Mouse (Mus musculus) forebrain, postnatal 0 days (tissue): Measurements from ENCODE around the gene Smim13. TPM values are rescaled to one million over a fixed set of nuclear protein-coding genes. Genes with fewer than 3 reads are reported as not detected.
"Not testable (repeated sequence)": the region's sequence is repeated elsewhere in the genome, so short reads cannot be mapped to it uniquely, and the experiment has no call there.

Source experiments
- ATAC-seq: fragments of 200-750 bp; cut with Nextera tagmentation; 2 replicates; pipeline ENCODE4 v1.8.0; 2017; ENCODE audit warnings: mild to moderate bottlenecking, moderate library complexity
- DNase-seq: peaks from one replicate; pipeline ENCODE4 v3.0.0-alpha.2; 2015
- H3K27ac ChIP-seq: fragments of 300-500 bp; sonication (generic); 2 replicates; pipeline ENCODE4 v1.5.1; 2014; ENCODE audit warnings: low read depth, mild to moderate bottlenecking, antibody characterized with exemption, low read length, moderate library complexity, mixed read lengths
- H3K27me3 ChIP-seq: fragments of 300-500 bp; sonication (generic); 2 replicates; pipeline ENCODE4 v1.6.1; 2014; ENCODE audit warnings: mild to moderate bottlenecking, low read length, mixed read lengths; ENCODE audit not compliant: insufficient read depth
- H3K36me3 ChIP-seq: fragments of 300-500 bp; sonication (generic); 2 replicates; pipeline ENCODE4 v1.6.1; 2014; ENCODE audit warnings: mild to moderate bottlenecking, moderate library complexity; ENCODE audit not compliant: insufficient read depth
- H3K4me1 ChIP-seq: fragments of 300-500 bp; sonication (generic); 2 replicates; pipeline ENCODE4 v1.6.1; 2014; ENCODE audit warnings: antibody characterized with exemption; ENCODE audit not compliant: insufficient read depth
- H3K4me2 ChIP-seq: fragments of 300-500 bp; sonication (generic); 2 replicates; pipeline ENCODE4 v1.6.1; 2014; ENCODE audit warnings: low read depth, mild to moderate bottlenecking, moderate library complexity
- H3K4me3 ChIP-seq: fragments of 300-500 bp; sonication (generic); 2 replicates; pipeline ENCODE4 v1.5.1; 2014; ENCODE audit warnings: low read depth, low read length, mixed read lengths
- H3K9ac ChIP-seq: fragments of 300-500 bp; sonication (generic); 2 replicates; pipeline ENCODE4 v1.6.1; 2014; ENCODE audit warnings: mild to moderate bottlenecking
- H3K9me3 ChIP-seq: fragments of 300-500 bp; sonication (generic); 2 replicates; pipeline ENCODE4 v1.6.1; 2016; ENCODE audit warnings: low read length
- CTCF ChIP-seq: sonication (generic); IDR thresholded peaks from 2 replicates; pipeline ENCODE4 v1.5.1; 2016; ENCODE audit warnings: antibody characterized with exemption, control low read depth, low read depth
- WGBS: fragments of 180-500 bp; shearing (Covaris S2); extraction: QIAGEN DNeasy Blood & Tissue Kit; methylation state at CpG from one replicate; pipeline ENCODE4 v1.1.7; 2014; 5-methylcytosine and 5-hydroxymethylcytosine counted together
- polyA plus RNA-seq: library from polyadenylated mRNA; unstranded; fragments of >200 nt; fragmentation: Nextera tagmentation; extraction: Ambion mirVana; gene quantifications from 2 replicates; pipeline ENCODE4 v1.2.1, GENCODE M21; 2015
- total RNA-seq: library from RNA; depleted of rRNA; stranded (reverse); fragments of >200 nt; gene quantifications from 2 replicates; pipeline ENCODE4 v1.2.3, GENCODE M21; 2014

Smim13 gene
- total and polyA plus RNA-seq, 2 experiments from 2014 or later: 28.1 to 58.1 TPM

- 2% methylated on average over 27 of the region's 27 CpGs for WGBS
- H3K9ac ChIP-seq: peak overlapping the region; percentile 93
- H3K9me3 ChIP-seq: no peaks in the 10 kb centered on the region
- H3K4me3 ChIP-seq: peak overlapping the region; percentile 87
- ATAC-seq: no peak
- no peak for TF ChIP-seq CTCF
- no peaks in the 10 kb centered on the region for H3K27me3 ChIP-seq
- peak; percentile 44 for DNase-seq
- peak overlapping the region; percentile 67 for H3K4me2 ChIP-seq
- H3K27ac ChIP-seq: peak overlapping the region; percentile 89
- 0 out of 2 replicates have a peak, but pooled peaks cover 4% of the 10 kb centered on the region for H3K4me1 ChIP-seq
- H3K36me3 ChIP-seq: no peaks in the 10 kb centered on the region
Observed at GRCm38 (mm10) chr13:41250318-41250981, 806 bp downstream of the Smim13 start.

GRCm38 (mm10) chr13:41251232-41251631 lies 1.6 kb downstream of the Smim13 start:
- WGBS: 90% methylated on average over 5 of the region's 5 CpGs
- not testable (repeated sequence) for H3K9ac ChIP-seq, H3K4me1 ChIP-seq, H3K9me3 ChIP-seq, H3K27ac ChIP-seq, DNase-seq, ATAC-seq, H3K27me3 ChIP-seq, H3K36me3 ChIP-seq
- H3K4me2 ChIP-seq: peak overlapping the region; percentile 67
- H3K4me3 ChIP-seq: peak overlapping the region; percentile 87; the same call in 1 of the 2 replicates

DNA sequence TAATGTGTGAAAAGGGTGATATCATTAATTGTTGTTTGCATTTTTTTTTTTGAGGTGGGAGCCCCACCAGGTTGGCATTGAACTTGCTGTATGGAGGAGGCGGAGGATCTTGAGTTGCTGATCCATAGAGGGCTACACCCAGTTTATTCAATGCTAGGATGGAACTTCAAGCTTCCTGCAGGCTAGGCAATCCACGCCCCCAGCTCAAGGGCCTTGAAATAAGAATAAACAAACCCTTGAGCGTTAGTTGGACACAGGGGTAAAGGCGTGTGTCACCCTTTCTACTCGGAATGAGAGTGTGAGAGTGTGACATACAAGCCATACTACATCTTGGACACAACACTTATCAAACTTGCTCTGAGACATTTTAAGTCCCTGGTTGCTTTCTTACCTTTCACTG lies 2.0 kb downstream of the Smim13 start:
- Histone ChIP-seq H3K4me1 (0 out of 2 replicates have a peak, but pooled peaks cover 4% of the 10 kb centered on the region), H3K4me2 (peak overlapping the region; percentile 67), H3K9ac (no peak overlapping the region), H3K27me3 (no peaks in the 10 kb centered on the region), H3K4me3 (no peak overlapping the region), H3K27ac (no peak overlapping the region), H3K36me3 (no peaks in the 10 kb centered on the region), H3K9me3 (no peaks in the 10 kb centered on the region)
- WGBS: 83% methylated on average over 5 of the region's 5 CpGs
- ATAC-seq: no peak
- DNase-seq: no peak
- no peak for TF ChIP-seq CTCF

- WGBS: 82% methylated on average over 6 of the region's 6 CpGs
- no peaks in the 10 kb centered on the region for H3K9me3 ChIP-seq
- no peak for TF ChIP-seq CTCF
- no peak overlapping the region for H3K27ac ChIP-seq
- no peaks in the 10 kb centered on the region for H3K27me3 ChIP-seq
- ATAC-seq: no peak
- no peak overlapping the region for H3K4me2 ChIP-seq
- 0 out of 2 replicates have a peak, but pooled peaks cover 4% of the 10 kb centered on the region for H3K4me1 ChIP-seq
- H3K36me3 ChIP-seq: no peaks in the 10 kb centered on the region
- no peak overlapping the region for H3K9ac ChIP-seq
- H3K4me3 ChIP-seq: no peak overlapping the region
- no peak for DNase-seq
Observed at GRCm38 (mm10) chr13:41252141-41252540, 2.5 kb downstream of the Smim13 start.

- H3K27me3 ChIP-seq: no peaks in the 10 kb centered on the region
- no peaks in the 10 kb centered on the region for H3K9me3 ChIP-seq
- no peaks in the 10 kb centered on the region for H3K36me3 ChIP-seq
- no peak overlapping the region for H3K27ac ChIP-seq
- H3K4me2 ChIP-seq: no peak overlapping the region
- H3K4me3 ChIP-seq: no peak overlapping the region
- DNase-seq: no peak
- no peak overlapping the region for H3K9ac ChIP-seq
- TF ChIP-seq CTCF: no peak
- WGBS: 90% methylated on average over 7 of the region's 7 CpGs
- H3K4me1 ChIP-seq: 0 out of 2 replicates have a peak, but pooled peaks cover 4% of the 10 kb centered on the region
- no peak for ATAC-seq
Observed at GRCm38 (mm10) chr13:41252736-41253135, 3.1 kb downstream of the Smim13 start.

DNA sequence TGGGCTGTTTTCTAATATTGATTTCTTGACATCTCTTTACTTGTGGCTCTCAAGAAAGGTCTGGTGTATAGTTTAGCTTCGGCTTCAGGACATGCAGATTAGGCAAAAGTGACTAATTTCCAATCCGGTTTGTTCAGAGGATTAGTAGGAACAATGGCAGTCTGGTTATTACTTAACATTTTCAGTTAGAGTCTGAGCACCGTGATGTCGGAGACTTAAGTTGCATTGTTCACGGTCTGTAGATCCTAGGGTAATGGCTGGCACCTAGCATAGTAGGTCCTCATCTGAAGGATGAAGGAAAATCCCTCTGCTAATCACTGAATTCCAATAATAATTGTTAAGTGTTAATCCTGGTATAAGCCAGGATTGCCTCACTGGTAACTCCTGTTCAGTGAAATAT lies 6.5 kb downstream of the Smim13 start:
- Histone ChIP-seq H3K4me3 (no peak overlapping the region), H3K4me2 (no peak overlapping the region), H3K27me3 (no peaks in the 10 kb centered on the region), H3K9me3 (no peaks in the 10 kb centered on the region), H3K27ac (no peak overlapping the region), H3K4me1 (no peaks in the 10 kb centered on the region), H3K36me3 (no peaks in the 10 kb centered on the region), H3K9ac (no peak overlapping the region)
- DNase-seq (no peak), ATAC-seq (no peak)
- no peak for TF ChIP-seq CTCF
- 65% methylated on average over 5 of the region's 5 CpGs for WGBS

GRCm38 (mm10) chr13:41256962-41257361 lies 7.3 kb downstream of the Smim13 start:
- H3K4me2 ChIP-seq: no peak overlapping the region
- DNase-seq (no peak), ATAC-seq (no peak)
- TF ChIP-seq CTCF: no peak
- no peak overlapping the region for H3K27ac ChIP-seq
- H3K9me3 ChIP-seq: no peaks in the 10 kb centered on the region
- H3K36me3 ChIP-seq: no peaks in the 10 kb centered on the region
- H3K4me1 ChIP-seq: no peaks in the 10 kb centered on the region
- no peaks in the 10 kb centered on the region for H3K27me3 ChIP-seq
- H3K9ac ChIP-seq: no peak overlapping the region
- no peak overlapping the region for H3K4me3 ChIP-seq
- WGBS: 98% methylated on average over 3 of the region's 3 CpGs
